Comparison of ENCODE assay signal across 8 mouse cellular contexts in the genomic region with DNA sequence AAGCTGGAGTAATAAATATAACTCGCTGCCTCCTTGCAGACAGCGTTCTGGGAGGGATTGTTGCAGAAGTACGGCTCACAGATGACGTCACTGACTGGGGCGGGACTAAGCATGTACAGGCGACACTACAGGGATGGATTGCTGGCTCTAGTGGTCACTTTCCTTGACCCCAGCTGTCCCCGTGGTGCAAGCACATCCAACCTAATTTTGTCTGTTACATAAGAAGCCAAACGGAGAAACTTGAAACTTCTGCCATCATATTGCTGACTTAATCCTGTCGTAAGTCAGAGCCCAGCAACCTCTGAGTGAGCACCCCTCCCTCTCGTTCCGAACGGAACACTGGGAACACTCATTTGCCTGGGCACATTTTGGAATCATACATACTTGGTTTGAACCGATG. TPM values are rescaled to one million over a fixed set of nuclear protein-coding genes. Genes with fewer than 3 reads are reported as not detected.
A peak's percentile ranks its signal among the peaks of the same experiment; 100 is the strongest.
DNase-seq lines count a peak whose midpoint lies in the region; ATAC-seq and TF ChIP-seq lines count a peak whose summit lies in the region.

No protein-coding gene starts in this region.

- ATAC-seq in hindbrain, embryonic 16.5 days: peak; percentile 92

- H3K4me2 ChIP-seq in hindbrain, embryonic 16.5 days (ENCODE audit: low read length): peak overlapping the region; percentile 70

- TF ChIP-seq POLR2A in cortical plate, adult 2 months (IDR thresholded peaks at IDR 0.05; ENCODE audit: extremely low read depth, insufficient read depth, low read length): no peak

- WGBS in hindbrain, embryonic 16.5 days: 25% methylated on average over 13 of the region's 13 CpGs

- DNase-seq in adrenal gland, postnatal 10 days: peak; percentile 82
- DNase-seq in gastrocnemius, postnatal 10 days: peak; percentile 75
- peak; percentile 60 to 71 for DNase-seq in left cerebral cortex, adult 18-20 months (ENCODE audit: low spot score in 2 of 2)
- DNase-seq in lung, postnatal 25 days (ENCODE audit: low spot score): peak; percentile 73
- DNase-seq in retina, postnatal 7 days (ENCODE audit: low read depth, low spot score): peak; percentile 32
- DNase-seq in MN1 (ENCODE audit: low spot score): no peak

- H3K9me3 ChIP-seq in hindbrain, embryonic 16.5 days (ENCODE audit: control insufficient read depth, low read length): no peaks in the 10 kb centered on the region

- H3K36me3 ChIP-seq in hindbrain, embryonic 16.5 days (ENCODE audit: control insufficient read depth, insufficient read depth, low read length): no peaks in the 10 kb centered on the region

- peak overlapping the region; percentile 35 for H3K4me3 ChIP-seq in cortical plate, adult 2 months (ENCODE audit: insufficient read depth, low read length)
- H3K4me3 ChIP-seq in hindbrain, embryonic 16.5 days (ENCODE audit: low read length): peak overlapping the region; percentile 44

- H3K27ac ChIP-seq in cortical plate, adult 2 months (ENCODE audit: insufficient read depth, low read length): no peak overlapping the region
- no peak overlapping the region for H3K27ac ChIP-seq in hindbrain, embryonic 16.5 days (ENCODE audit: low read depth, low read length)

- no peaks in the 10 kb centered on the region for H3K27me3 ChIP-seq in hindbrain, embryonic 16.5 days (replicated peaks; ENCODE audit: control insufficient read depth, insufficient read depth, low read length)

- no peaks in the 10 kb centered on the region for H3K4me1 ChIP-seq in cortical plate, adult 2 months (ENCODE audit: control insufficient read depth, insufficient read depth, low read length)
- no peaks in the 10 kb centered on the region for H3K4me1 ChIP-seq in hindbrain, embryonic 16.5 days (ENCODE audit: control insufficient read depth, insufficient read depth, low read depth, low read length)

- H3K9ac ChIP-seq in hindbrain, embryonic 16.5 days (ENCODE audit: low read depth, low read length): peak overlapping the region; percentile 54; the same call in 1 of the 2 replicates

- TF ChIP-seq CTCF in cortical plate, adult 2 months (IDR thresholded peaks at IDR 0.05; ENCODE audit: extremely low read depth, insufficient read depth, low read length): no peak

RNA-seq across cellular contexts. Expression of a gene that starts 52.1 kb away (rescaled TPM):
- total RNA-seq in adrenal gland, postnatal 10 days (2021): 100 to 1,000 TPM; 129 to 135 TPM
- 162 and 163 TPM in 2 replicates for polyA plus RNA-seq in cortical plate, adult 2 months (2012; rRNA removed)
- 100 to 1,000 TPM; 283 to 307 TPM for total RNA-seq in gastrocnemius, postnatal 10 days (2021)
- polyA plus RNA-seq in hindbrain, embryonic 16.5 days (2015; fragmentation: Nextera tagmentation; extraction: Ambion mirVana): 254 and 258 TPM in 2 replicates
- total RNA-seq in left cerebral cortex, adult 18-20 months (2021): 100 to 1,000 TPM; 225 to 230 TPM
